Mouse (Mus musculus): ENCODE measurements at regions not wholly inside any gene's neighbourhood (a gene's known extent, or its start where the extent isn't known, plus 50 kb on each side); places are given as distances from the start of the nearest gene placed in this dataset.

DNA sequence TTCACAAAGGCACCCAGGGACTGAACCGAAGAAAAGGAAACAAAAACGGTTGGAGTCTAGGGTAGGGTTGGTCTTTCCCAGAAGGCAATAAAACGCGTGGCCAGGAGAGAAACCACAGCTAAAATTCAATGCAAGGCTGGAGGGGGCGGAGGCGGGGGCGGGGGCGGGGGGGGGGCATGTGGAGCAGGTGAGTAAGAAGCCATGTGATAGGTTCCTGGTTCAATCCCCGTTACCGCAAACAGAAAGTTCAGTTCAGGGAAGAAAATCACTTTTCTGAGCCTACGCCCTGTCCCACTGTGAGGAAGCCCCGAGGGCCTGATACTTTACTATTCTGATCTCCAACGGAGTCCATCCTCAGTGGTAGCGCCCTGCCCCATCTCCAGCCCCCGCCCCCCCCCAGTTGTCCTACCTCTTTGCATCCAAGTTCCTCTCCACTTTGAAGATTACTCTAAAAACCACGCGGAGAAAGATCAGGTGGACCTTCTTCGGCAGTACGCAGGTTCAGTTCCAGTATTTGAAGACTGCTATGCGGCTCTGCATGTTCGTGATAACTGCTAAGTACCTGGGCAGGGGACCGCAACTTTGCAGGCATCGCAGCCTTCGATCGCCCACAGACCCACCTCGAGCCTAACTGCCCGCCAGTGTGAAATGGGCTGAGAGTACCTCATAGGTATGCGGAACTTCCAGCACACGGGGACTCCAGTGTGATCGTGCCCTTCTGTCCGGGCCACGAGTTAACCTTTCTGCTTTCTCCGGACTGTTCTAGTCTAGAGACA lies 577.7 kb upstream of the Gm10131 start:
- TF ChIP-seq CTCF (conservative IDR thresholded peaks at IDR 0.05; ENCODE audit: insufficient read depth, insufficient read length, low read depth, low read length) (no peak), POLR2A (IDR thresholded peaks at IDR 0.05; ENCODE audit: low read depth, low read length) (no peak)
